Mouse (Mus musculus) hindbrain, embryonic 16.5 days (tissue): ENCODE results near the gene Smim24. TPM values are rescaled to one million over a fixed set of nuclear protein-coding genes. Genes with fewer than 3 reads are reported as not detected.

Experiments
- ATAC-seq: fragments of 200-750 bp; cut with Nextera tagmentation; 2 replicates; pipeline ENCODE4 v1.8.0; 2017; ENCODE audit warnings: moderate TSS enrichment, moderate library complexity
- H3K27ac ChIP-seq: fragments of 300-500 bp; sonication (generic); 2 replicates; pipeline ENCODE4 v1.5.1; 2014; ENCODE audit warnings: low read depth, mild to moderate bottlenecking, control low read depth, low read length, moderate library complexity
- H3K27me3 ChIP-seq: fragments of 300-500 bp; sonication (generic); replicated peaks from 2 replicates; pipeline ENCODE4 v1.6.1; 2014; ENCODE audit warnings: low read length; ENCODE audit not compliant: control insufficient read depth, insufficient read depth
- H3K36me3 ChIP-seq: fragments of 300-500 bp; sonication (generic); 2 replicates; pipeline ENCODE4 v1.6.1; 2014; ENCODE audit warnings: mild to moderate bottlenecking, low read length, moderate library complexity, mixed read lengths; ENCODE audit not compliant: control insufficient read depth, insufficient read depth
- H3K4me1 ChIP-seq: fragments of 300-500 bp; sonication (generic); 2 replicates; pipeline ENCODE4 v1.6.1; 2014; ENCODE audit warnings: low read depth, low read length; ENCODE audit not compliant: control insufficient read depth, insufficient read depth
- H3K4me2 ChIP-seq: fragments of 300-500 bp; sonication (generic); 2 replicates; pipeline ENCODE4 v1.6.1; 2014; ENCODE audit warnings: mild to moderate bottlenecking, low read length, control low read depth, moderate library complexity
- H3K4me3 ChIP-seq: fragments of 300-500 bp; sonication (generic); 2 replicates; pipeline ENCODE4 v1.5.1; 2014; ENCODE audit warnings: mild to moderate bottlenecking, low read length, control low read depth, moderate library complexity
- H3K9ac ChIP-seq: fragments of 300-500 bp; sonication (generic); 2 replicates; pipeline ENCODE4 v1.6.1; 2014; ENCODE audit warnings: low read depth, mild to moderate bottlenecking, control low read depth, low read length, moderate library complexity
- H3K9me3 ChIP-seq: fragments of 300-500 bp; sonication (generic); 2 replicates; pipeline ENCODE4 v1.6.1; 2014; ENCODE audit warnings: mild to moderate bottlenecking, low read length, moderate library complexity; ENCODE audit not compliant: control insufficient read depth
- WGBS: fragments of 180-500 bp; shearing (Covaris S2); extraction: QIAGEN DNeasy Blood & Tissue Kit; methylation state at CpG from one replicate; pipeline ENCODE4 v1.1.7; 2014; 5-methylcytosine and 5-hydroxymethylcytosine counted together
- polyA plus RNA-seq: library from polyadenylated mRNA; unstranded; fragments of >200 nt; fragmentation: Nextera tagmentation; extraction: Ambion mirVana; gene quantifications from 2 replicates; pipeline ENCODE4 v1.2.1, GENCODE M21; 2015

Smim24 gene
- 1.6 and 2.3 TPM in 2 replicates for polyA plus RNA-seq

- H3K4me3 ChIP-seq = peak within 1 kb of the TSS; percentile 14
- H3K27ac ChIP-seq = peak within 1 kb of the TSS; percentile 37; the same call in 1 of the 2 replicates
- H3K4me2 ChIP-seq = peak within 1 kb of the TSS; percentile 41
- H3K9ac ChIP-seq = peak within 1 kb of the TSS; percentile 57
- peaks cover 11% of the 10 kb centered on the region for H3K36me3 ChIP-seq
- no peaks in the 10 kb centered on the region for H3K9me3 ChIP-seq
- peaks cover 23% of the 10 kb centered on the region for H3K4me1 ChIP-seq
- H3K27me3 ChIP-seq = no peaks in the 10 kb centered on the region
- WGBS = 65% methylated on average over 14 of the region's 14 CpGs
- ATAC-seq = no peak
Observed at GRCm38 (mm10) chr10:81392781-81393185, at the start of gene Smim24. TSS of gene Smim24 (plus strand) at chr10:81393051.

- no peak overlapping the region for H3K4me2 ChIP-seq
- 57% methylated on average over 8 of the region's 8 CpGs for WGBS
- H3K36me3 ChIP-seq = no peaks in the 10 kb centered on the region
- peaks cover 46% of the 10 kb centered on the region for H3K27me3 ChIP-seq
- H3K4me3 ChIP-seq = no peak overlapping the region
- H3K4me1 ChIP-seq = peaks cover 18% of the 10 kb centered on the region
- no peak for ATAC-seq
- no peaks in the 10 kb centered on the region for H3K9me3 ChIP-seq
- no peak overlapping the region for H3K27ac ChIP-seq
- no peak overlapping the region for H3K9ac ChIP-seq
Observed at GRCm38 (mm10) chr10:81344421-81345161, 48.3 kb upstream of the Smim24 start.

GRCm38 (mm10) chr10:81345162-81345534 is 47.7 kb upstream of the Smim24 start:
- H3K4me1 ChIP-seq = peaks cover 22% of the 10 kb centered on the region
- no peaks in the 10 kb centered on the region for H3K36me3 ChIP-seq
- no peaks in the 10 kb centered on the region for H3K9me3 ChIP-seq
- peaks cover 46% of the 10 kb centered on the region for H3K27me3 ChIP-seq
- no peak overlapping the region for H3K9ac ChIP-seq
- ATAC-seq = no peak
- no peak overlapping the region for H3K4me3 ChIP-seq
- no peak overlapping the region for H3K4me2 ChIP-seq
- no peak overlapping the region for H3K27ac ChIP-seq
- WGBS = 86% methylated on average over 4 of the region's 4 CpGs

GRCm38 (mm10) chr10:81346453-81347067 is 46.3 kb upstream of the Smim24 start:
- Histone ChIP-seq H3K9ac (peak overlapping the region; percentile 63), H3K27ac (peak overlapping the region; percentile 13; the same call in 1 of the 2 replicates), H3K36me3 (no peaks in the 10 kb centered on the region), H3K27me3 (peaks cover 37% of the 10 kb centered on the region), H3K9me3 (no peaks in the 10 kb centered on the region), H3K4me3 (peak overlapping the region; percentile 41), H3K4me1 (peaks cover 24% of the 10 kb centered on the region), H3K4me2 (peak overlapping the region; percentile 69)
- WGBS = 11% methylated on average over 55 of the region's 55 CpGs
- peak; percentile 21; the same call in 1 of the 2 replicates for ATAC-seq

GRCm38 (mm10) chr10:81349146-81349545 is 43.7 kb upstream of the Smim24 start:
- Histone ChIP-seq H3K36me3 (no peaks in the 10 kb centered on the region), H3K4me1 (peaks cover 17% of the 10 kb centered on the region), H3K9ac (no peak overlapping the region), H3K27ac (no peak overlapping the region), H3K4me2 (peak overlapping the region; percentile 90), H3K4me3 (no peak overlapping the region), H3K27me3 (peaks cover 16% of the 10 kb centered on the region), H3K9me3 (no peaks in the 10 kb centered on the region)
- WGBS = 3% methylated on average over 12 of the region's 12 CpGs
- ATAC-seq = no peak

GRCm38 (mm10) chr10:81349961-81350350 is 42.9 kb upstream of the Smim24 start:
- no peaks in the 10 kb centered on the region for H3K36me3 ChIP-seq
- no peak; the same call in 1 of the 2 replicates for ATAC-seq
- under 1% methylated on average over 27 of the region's 29 CpGs for WGBS
- peaks cover 17% of the 10 kb centered on the region for H3K4me1 ChIP-seq
- peak overlapping the region; percentile 56 for H3K27ac ChIP-seq
- H3K4me3 ChIP-seq = peak overlapping the region; percentile 69
- H3K9ac ChIP-seq = peak overlapping the region; percentile 74
- peak overlapping the region; percentile 90 for H3K4me2 ChIP-seq
- H3K9me3 ChIP-seq = no peaks in the 10 kb centered on the region
- peaks cover 9% of the 10 kb centered on the region; the same call in 1 of the 2 replicates for H3K27me3 ChIP-seq

GRCm38 (mm10) chr10:81350351-81351063 is 42.3 kb upstream of the Smim24 start, which contains the start of gene Hmg20b:
TSS of gene Hmg20b (minus strand) at chr10:81350480.
- Histone ChIP-seq H3K9me3 (no peaks in the 10 kb centered on the region), H3K36me3 (no peaks in the 10 kb centered on the region), H3K4me1 (peaks cover 17% of the 10 kb centered on the region), H3K4me3 (peak within 1 kb of the TSS; percentile 69), H3K27ac (peak within 1 kb of the TSS; percentile 75), H3K9ac (peak within 1 kb of the TSS; percentile 74), H3K27me3 (peaks cover 6% of the 10 kb centered on the region; the same call in 1 of the 2 replicates), H3K4me2 (peak within 1 kb of the TSS; percentile 90)
- ATAC-seq = peak; percentile 97
- WGBS = under 1% methylated on average over 54 of the region's 54 CpGs

- Histone ChIP-seq H3K36me3 (no peaks in the 10 kb centered on the region), H3K27ac (no peak overlapping the region), H3K4me1 (peaks cover 17% of the 10 kb centered on the region), H3K9ac (no peak overlapping the region), H3K27me3 (peaks cover 6% of the 10 kb centered on the region; the same call in 1 of the 2 replicates), H3K9me3 (no peaks in the 10 kb centered on the region), H3K4me2 (no peak overlapping the region), H3K4me3 (no peak overlapping the region)
- WGBS = 29% methylated on average over 9 of the region's 9 CpGs
- no peak for ATAC-seq
Observed at GRCm38 (mm10) chr10:81351678-81352291, 41.1 kb upstream of the Smim24 start.
